10 mouse cellular contexts compared by ENCODE assay signal in the genomic region with DNA sequence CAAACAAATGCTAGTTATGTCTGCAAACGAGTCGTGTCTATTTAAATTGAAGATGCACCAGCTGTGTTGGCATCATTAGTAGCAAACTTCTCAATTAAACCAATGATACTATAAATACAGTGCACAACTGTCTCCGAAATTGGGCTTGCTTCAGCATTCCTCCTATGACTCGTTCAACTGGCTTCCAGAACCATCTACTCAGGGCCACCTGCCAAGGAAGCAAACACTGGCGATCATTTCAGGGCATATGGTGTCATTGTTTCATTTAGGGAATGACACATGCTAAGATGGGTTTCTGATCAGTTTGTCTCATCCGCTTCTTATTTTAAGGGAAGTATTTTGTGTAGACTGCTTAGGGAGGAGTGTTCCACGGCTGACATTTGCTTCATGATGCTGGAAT.
DNase-seq lines count a peak whose midpoint lies in the region; ATAC-seq lines count a peak whose summit lies in the region.
"Had no signal": no experiment of that assay in that cellular context is flagged by ENCODE, and none has a peak within 500 bp of the region (broad histone marks: within the 10 kb centered on the region; RNA-seq: fewer than 3 reads in every experiment).

No protein-coding gene starts in this region.

- no peaks in the 10 kb centered on the region for H3K4me1 ChIP-seq in heart, embryonic 11.5 days (ENCODE audit: control insufficient read depth, insufficient read depth, low read length)
- H3K4me1 ChIP-seq: forebrain, embryonic 10.5 days had no signal

- H3K4me3 ChIP-seq in heart, embryonic 11.5 days (ENCODE audit: low read depth, low read length), result no peak overlapping the region
- H3K4me3 ChIP-seq: forebrain, embryonic 10.5 days had no signal

- intact Hi-C loops in left cerebral cortex, postnatal 25 days (cut with DNase I), result no loop called here

- WGBS in heart, embryonic 11.5 days (ENCODE audit: insufficient replicate concordance), result 88% methylated on average over 7 of the region's 7 CpGs

- H3K9ac ChIP-seq in heart, embryonic 11.5 days (ENCODE audit: low read depth, low read length), result no peak overlapping the region

- no peak overlapping the region for H3K4me2 ChIP-seq in heart, embryonic 11.5 days

- peak; percentile 48 to 63 for DNase-seq in heart, adult 18-20 months
- DNase-seq in brain, adult 2 months (ENCODE audit: low read depth, low spot score), result peak; percentile 90
- DNase-seq in gastrocnemius, adult 18-20 months (ENCODE audit: low spot score), result peak; percentile 60
- peak; percentile 49 to 77 for DNase-seq in left cerebral cortex, postnatal 25 days (ENCODE audit: low spot score in 2 of 2)
- DNase-seq in spleen, adult 18-20 months, result no peak
- DNase-seq in urinary bladder, postnatal 14 days (ENCODE audit: low spot score), result no peak

- H3K27ac ChIP-seq in heart, embryonic 11.5 days (ENCODE audit: low read depth, low read length), result no peak overlapping the region
- H3K27ac ChIP-seq: forebrain, embryonic 10.5 days had no signal

- H3K27me3 ChIP-seq in heart, embryonic 11.5 days (ENCODE audit: control insufficient read depth, insufficient read depth, low read length), result no peaks in the 10 kb centered on the region

- H3K36me3 ChIP-seq in heart, embryonic 11.5 days (ENCODE audit: control insufficient read depth, insufficient read depth, low read length), result no peaks in the 10 kb centered on the region
- H3K36me3 ChIP-seq: forebrain, embryonic 10.5 days had no signal

- no peaks in the 10 kb centered on the region for H3K9me3 ChIP-seq in heart, embryonic 11.5 days (replicated peaks; ENCODE audit: control insufficient read depth, low read length)
- H3K9me3 ChIP-seq: forebrain, embryonic 10.5 days had no signal

- no peak for ATAC-seq in heart, embryonic 11.5 days (replicated peaks; ENCODE audit: insufficient number of reproducible peaks, low FRiP score, low TSS enrichment)
- no peak for ATAC-seq in megakaryocyte, adult 5-6 weeks (ENCODE audit: poor library complexity, severe bottlenecking)
- ATAC-seq: intestine, embryonic 16.5 days had no signal

Comparison
In these comparisons a context has a peak if more than half of its experiments do, and no peak if none do; other contexts are left out.
1. DNase-seq: peak in heart, adult 18-20 months (2 of 2), brain, adult 2 months (single experiment), gastrocnemius, adult 18-20 months (single experiment) and left cerebral cortex, postnatal 25 days (2 of 2); none in spleen, adult 18-20 months (0 of 2) and urinary bladder, postnatal 14 days (single experiment).